Mouse (Mus musculus) kidney, postnatal 0 days (tissue): ENCODE measurements around the gene Tstd1. TPM values are rescaled to one million over a fixed set of nuclear protein-coding genes. Genes with fewer than 3 reads are reported as not detected.

Experiments
- ATAC-seq: fragments of 200-750 bp; cut with Nextera tagmentation; replicated peaks from 2 replicates; pipeline ENCODE4 v1.8.0; 2017; ENCODE audit warnings: low read depth, moderate number of reproducible peaks, moderate TSS enrichment, moderate library complexity; ENCODE audit not compliant: low FRiP score
- DNase-seq: peaks from one replicate; pipeline ENCODE4 v3.0.0-alpha.2; 2016; ENCODE audit warnings: low spot score
- H3K27ac ChIP-seq: fragments of 300-500 bp; sonication (generic); 2 replicates; pipeline ENCODE4 v1.5.1; 2014; ENCODE audit warnings: mild to moderate bottlenecking
- H3K27me3 ChIP-seq: fragments of 300-500 bp; sonication (generic); 2 replicates; pipeline ENCODE4 v1.6.1; 2014; ENCODE audit warnings: low read length, mixed read lengths; ENCODE audit not compliant: insufficient read depth
- H3K36me3 ChIP-seq: fragments of 300-500 bp; sonication (generic); 2 replicates; pipeline ENCODE4 v1.6.1; 2014; ENCODE audit warnings: low read length, mixed read lengths; ENCODE audit not compliant: insufficient read depth
- H3K4me1 ChIP-seq: fragments of 300-500 bp; sonication (generic); replicated peaks from 2 replicates; pipeline ENCODE4 v1.6.1; 2014; ENCODE audit warnings: antibody characterized with exemption, low read length, mixed read lengths; ENCODE audit not compliant: insufficient read depth
- H3K4me2 ChIP-seq: fragments of 300-500 bp; sonication (generic); 2 replicates; pipeline ENCODE4 v1.6.1; 2014; ENCODE audit warnings: mild to moderate bottlenecking, low read length, moderate library complexity, mixed read lengths
- H3K4me3 ChIP-seq: fragments of 300-500 bp; sonication (generic); replicated peaks from 2 replicates; pipeline ENCODE4 v1.5.1; 2014; ENCODE audit warnings: low read depth, low read length
- H3K9ac ChIP-seq: fragments of 300-500 bp; sonication (generic); 2 replicates; pipeline ENCODE4 v1.6.1; 2014; ENCODE audit warnings: low read depth, low read length
- H3K9me3 ChIP-seq: fragments of 300-500 bp; sonication (generic); replicated peaks from 2 replicates; pipeline ENCODE4 v1.6.1; 2016; ENCODE audit warnings: low read length, inconsistent platforms, mixed read lengths
- CTCF ChIP-seq: IDR thresholded peaks from 2 replicates; pipeline ENCODE4 v1.5.1; 2016; ENCODE audit warnings: antibody characterized with exemption, low read depth, mild to moderate bottlenecking, moderate library complexity
- WGBS: fragments of 180-500 bp; shearing (Covaris S2); extraction: QIAGEN DNeasy Blood & Tissue Kit; methylation state at CpG from one replicate; pipeline ENCODE4 v1.1.7; 2014; 5-methylcytosine and 5-hydroxymethylcytosine counted together
- polyA plus RNA-seq: library from polyadenylated mRNA; unstranded; fragments of >200 nt; fragmentation: Nextera tagmentation; extraction: Ambion mirVana; gene quantifications from 2 replicates; pipeline ENCODE4 v1.2.1, GENCODE M21; 2015

The Tstd1 gene
- polyA plus RNA-seq, 1 experiment from 2014 or later = 4.8 TPM

GRCm38 (mm10) chr1:171447692-171448091, 29.0 kb downstream of the Tstd1 start:
- no peak overlapping the region for H3K4me3 ChIP-seq
- WGBS = 14% methylated on average over 10 of the region's 10 CpGs
- H3K4me2 ChIP-seq = peak overlapping the region; percentile 41

GRCm38 (mm10) chr1:171450062-171450461, 31.4 kb downstream of the Tstd1 start:
- no peaks in the 10 kb centered on the region for H3K27me3 ChIP-seq
- H3K4me3 ChIP-seq = no peak overlapping the region
- ATAC-seq (no peak), DNase-seq (no peak)
- 78% methylated on average over 11 of the region's 11 CpGs for WGBS
- no peak overlapping the region for H3K27ac ChIP-seq
- H3K36me3 ChIP-seq = no peaks in the 10 kb centered on the region
- no peak overlapping the region for H3K9ac ChIP-seq
- no peak overlapping the region for H3K4me2 ChIP-seq
- 0 out of 2 replicates have a peak, but pooled peaks cover 8% of the 10 kb centered on the region for H3K4me1 ChIP-seq
- H3K9me3 ChIP-seq = no peaks in the 10 kb centered on the region
- TF ChIP-seq CTCF = no peak

More at GRCm38 (mm10) chr1:171447692-171448091, 29.0 kb downstream of the Tstd1 start:
- ATAC-seq (no peak), DNase-seq (peak; percentile 50)
- no peak overlapping the region for H3K9ac ChIP-seq
- no peaks in the 10 kb centered on the region for H3K9me3 ChIP-seq
- peak overlapping the region; percentile 27; the same call in 1 of the 2 replicates for H3K27ac ChIP-seq
- H3K27me3 ChIP-seq = no peaks in the 10 kb centered on the region
- 0 out of 2 replicates have a peak, but pooled peaks cover 11% of the 10 kb centered on the region for H3K4me1 ChIP-seq
- H3K36me3 ChIP-seq = no peaks in the 10 kb centered on the region; the same call in 1 of the 2 replicates
- TF ChIP-seq CTCF = no peak

GRCm38 (mm10) chr1:171451001-171451400, 32.3 kb downstream of the Tstd1 start:
- no peak overlapping the region for H3K4me2 ChIP-seq
- H3K4me1 ChIP-seq = 0 out of 2 replicates have a peak, but pooled peaks cover 8% of the 10 kb centered on the region
- no peak for ATAC-seq
- no peak for TF ChIP-seq CTCF
- H3K27me3 ChIP-seq = no peaks in the 10 kb centered on the region
- H3K4me3 ChIP-seq = no peak overlapping the region
- 85% methylated on average over 10 of the region's 10 CpGs for WGBS
- no peaks in the 10 kb centered on the region for H3K36me3 ChIP-seq
- no peaks in the 10 kb centered on the region for H3K9me3 ChIP-seq
- H3K9ac ChIP-seq = no peak overlapping the region
- no peak overlapping the region for H3K27ac ChIP-seq
- DNase-seq = no peak

GRCm38 (mm10) chr1:171452522-171452921, 33.9 kb downstream of the Tstd1 start:
- no peaks in the 10 kb centered on the region for H3K36me3 ChIP-seq
- WGBS = 65% methylated on average over 5 of the region's 5 CpGs
- no peak for ATAC-seq

GRCm38 (mm10) chr1:171452923-171453322, 34.3 kb downstream of the Tstd1 start:
- H3K36me3 ChIP-seq = no peaks in the 10 kb centered on the region
- no peak overlapping the region for H3K4me3 ChIP-seq
- no peak overlapping the region for H3K9ac ChIP-seq
- DNase-seq (no peak), ATAC-seq (no peak)
- H3K9me3 ChIP-seq = no peaks in the 10 kb centered on the region
- no peak for TF ChIP-seq CTCF
- no peak overlapping the region for H3K4me2 ChIP-seq
- no peaks in the 10 kb centered on the region for H3K27me3 ChIP-seq
- 0 out of 2 replicates have a peak, but pooled peaks cover 2% of the 10 kb centered on the region for H3K4me1 ChIP-seq
- H3K27ac ChIP-seq = no peak overlapping the region
- WGBS = 79% methylated on average over 5 of the region's 5 CpGs

More at GRCm38 (mm10) chr1:171452522-171452921, 33.9 kb downstream of the Tstd1 start:
- Histone ChIP-seq H3K9ac (no peak overlapping the region), H3K27ac (no peak overlapping the region), H3K27me3 (no peaks in the 10 kb centered on the region), H3K4me2 (no peak overlapping the region), H3K4me3 (no peak overlapping the region), H3K4me1 (0 out of 2 replicates have a peak, but pooled peaks cover 5% of the 10 kb centered on the region), H3K9me3 (no peaks in the 10 kb centered on the region)
- DNase-seq = no peak
- TF ChIP-seq CTCF = no peak

GRCm38 (mm10) chr1:171454926-171455325, 36.3 kb downstream of the Tstd1 start:
- 85% methylated on average over 6 of the region's 6 CpGs for WGBS
- no peak for ATAC-seq
- TF ChIP-seq CTCF = no peak

GRCm38 (mm10) chr1:171457568-171457967, 38.9 kb downstream of the Tstd1 start:
- Histone ChIP-seq H3K9ac (no peak overlapping the region), H3K4me3 (no peak overlapping the region), H3K4me1 (peaks cover 6% of the 10 kb centered on the region; the same call in 1 of the 2 replicates), H3K27me3 (no peaks in the 10 kb centered on the region), H3K4me2 (no peak overlapping the region), H3K36me3 (peaks cover 13% of the 10 kb centered on the region), H3K27ac (no peak overlapping the region), H3K9me3 (no peaks in the 10 kb centered on the region)
- DNase-seq (no peak), ATAC-seq (no peak)
- TF ChIP-seq CTCF = no peak
- WGBS = 79% methylated on average over 1 of the region's 1 CpGs

More at GRCm38 (mm10) chr1:171454926-171455325, 36.3 kb downstream of the Tstd1 start:
- Histone ChIP-seq H3K27me3 (no peaks in the 10 kb centered on the region), H3K4me2 (no peak overlapping the region), H3K4me1 (peaks cover 4% of the 10 kb centered on the region; the same call in 1 of the 2 replicates), H3K4me3 (no peak overlapping the region), H3K36me3 (no peaks in the 10 kb centered on the region), H3K9ac (no peak overlapping the region), H3K9me3 (no peaks in the 10 kb centered on the region), H3K27ac (no peak overlapping the region)
- DNase-seq = no peak
